Comparison of ENCODE assay signal across 8 mouse cellular contexts in genomic region chr2:146745683-146746047, GRCm38 (mm10).
DNase-seq lines count a peak whose midpoint lies in the region; ATAC-seq and TF ChIP-seq lines count a peak whose summit lies in the region.

No protein-coding gene starts in this region.

- no peaks in the 10 kb centered on the region for H3K9me3 ChIP-seq in lung, embryonic 14.5 days (ENCODE audit: low read depth, low read length)

- no peak for DNase-seq in lung, embryonic 14.5 days
- DNase-seq in lung, postnatal 10 days = no peak
- peak; percentile 11 to 46 for DNase-seq in frontal cortex, postnatal 25 days (ENCODE audit: low spot score in 2 of 2)
- DNase-seq in left cerebral cortex, adult 11 months (ENCODE audit: low spot score) = peak; percentile 22
- peak; percentile 40 to 52 for DNase-seq in right cerebral cortex, adult 2 months (ENCODE audit: low spot score in 2 of 2)
- no peak for DNase-seq in adrenal gland, adult 18-20 months (ENCODE audit: low spot score in 2 of 2)
- no peak for DNase-seq in thymus, postnatal 25 days
- DNase-seq in adrenal gland, postnatal 14 days = no peak

- 56% methylated on average over 12 of the region's 12 CpGs for WGBS in lung, embryonic 14.5 days

- no peak for ATAC-seq in lung, embryonic 14.5 days (ENCODE audit: insufficient read depth)

- no peaks in the 10 kb centered on the region for H3K4me1 ChIP-seq in lung, embryonic 14.5 days (ENCODE audit: insufficient read depth)

- H3K27ac ChIP-seq in lung, embryonic 14.5 days (ENCODE audit: low read depth) = no peak overlapping the region

- no peak overlapping the region for H3K9ac ChIP-seq in lung, embryonic 14.5 days

- H3K27me3 ChIP-seq in lung, embryonic 14.5 days (ENCODE audit: insufficient read depth, low read length) = no peaks in the 10 kb centered on the region

- no peak overlapping the region for H3K4me3 ChIP-seq in lung, embryonic 14.5 days (ENCODE audit: low read depth, low read length)

- H3K4me2 ChIP-seq in lung, embryonic 14.5 days = peak overlapping the region; percentile 11; the same call in 1 of the 2 replicates

- H3K36me3 ChIP-seq in lung, embryonic 14.5 days (ENCODE audit: insufficient read depth) = no peaks in the 10 kb centered on the region

- no peak for TF ChIP-seq CTCF in lung, embryonic 14.5 days (IDR thresholded peaks at IDR 0.05; ENCODE audit: low read depth)

Comparison
In these comparisons a context has a peak if more than half of its experiments do, and no peak if none do; other contexts are left out.
1. DNase-seq: peak in frontal cortex, postnatal 25 days (2 of 2), left cerebral cortex, adult 11 months (single experiment) and right cerebral cortex, adult 2 months (2 of 2); none in lung, embryonic 14.5 days (single experiment), lung, postnatal 10 days (single experiment), adrenal gland, adult 18-20 months (0 of 2), thymus, postnatal 25 days (single experiment) and adrenal gland, postnatal 14 days (single experiment).